Mouse (Mus musculus) liver, embryonic 15.5 days (tissue): Measurements from ENCODE around the gene Sprr2j-ps. TPM values are rescaled to one million over a fixed set of nuclear protein-coding genes. Genes with fewer than 3 reads are reported as not detected.

Experiments
- ATAC-seq: fragments of 200-750 bp; cut with Nextera tagmentation; 2 replicates; pipeline ENCODE4 v1.8.0; 2017; ENCODE audit warnings: moderate number of reproducible peaks, mild to moderate bottlenecking, moderate library complexity; ENCODE audit not compliant: insufficient read depth
- H3K27ac ChIP-seq: fragments of 300-500 bp; sonication (generic); replicated peaks from 2 replicates; pipeline ENCODE4 v1.5.1; 2015; ENCODE audit warnings: mild to moderate bottlenecking, inconsistent platforms
- H3K27me3 ChIP-seq: fragments of 300-500 bp; sonication (generic); 2 replicates; pipeline ENCODE4 v1.6.1; 2015; ENCODE audit warnings: mild to moderate bottlenecking, inconsistent platforms
- H3K36me3 ChIP-seq: fragments of 300-500 bp; sonication (generic); replicated peaks from 2 replicates; pipeline ENCODE4 v1.6.1; 2015; ENCODE audit warnings: moderate library complexity, mild to moderate bottlenecking, inconsistent platforms
- H3K4me1 ChIP-seq: fragments of 300-500 bp; sonication (generic); replicated peaks from 2 replicates; pipeline ENCODE4 v1.6.1; 2015; ENCODE audit warnings: inconsistent platforms
- H3K4me2 ChIP-seq: fragments of 300-500 bp; sonication (generic); 2 replicates; pipeline ENCODE4 v1.6.1; 2015; ENCODE audit warnings: moderate library complexity, mild to moderate bottlenecking, inconsistent platforms
- H3K4me3 ChIP-seq: fragments of 300-500 bp; sonication (generic); replicated peaks from 2 replicates; pipeline ENCODE4 v1.5.1; 2015; ENCODE audit warnings: mild to moderate bottlenecking, inconsistent platforms
- H3K9ac ChIP-seq: fragments of 300-500 bp; sonication (generic); 2 replicates; pipeline ENCODE4 v1.6.1; 2015; ENCODE audit warnings: moderate library complexity, mild to moderate bottlenecking, inconsistent platforms
- H3K9me3 ChIP-seq: fragments of 300-500 bp; sonication (generic); replicated peaks from 2 replicates; pipeline ENCODE4 v1.6.1; 2016; ENCODE audit warnings: inconsistent platforms
- polyA plus RNA-seq: library from polyadenylated mRNA; unstranded; fragments of >200 nt; fragmentation: Nextera tagmentation; extraction: Ambion mirVana; gene quantifications from 2 replicates; pipeline ENCODE4 v1.2.1, GENCODE M21; 2015

Gene Sprr2j-ps
- polyA plus RNA-seq, 1 experiment from 2014 or later = not detected

DNA sequence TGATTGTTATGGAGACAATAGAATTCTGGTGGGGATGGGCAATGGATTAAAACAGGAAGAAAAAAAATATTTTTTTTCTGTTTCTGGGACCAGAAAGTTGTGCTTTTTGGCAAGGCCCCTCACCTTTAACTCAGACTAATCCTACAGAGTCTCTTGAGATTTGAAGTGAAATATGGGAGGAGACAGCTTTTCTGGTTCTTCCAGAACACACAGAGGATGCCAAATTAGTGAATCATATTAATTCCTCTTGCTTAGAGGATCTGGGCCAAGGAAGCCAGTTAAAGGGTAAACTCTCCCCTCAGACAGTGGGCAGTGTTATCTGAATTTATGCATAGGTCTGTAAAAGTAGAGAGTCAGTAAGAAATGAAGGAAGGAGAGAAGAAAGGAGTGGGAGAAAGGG is 49.5 kb downstream of the Sprr2j-ps start:
- Histone ChIP-seq H3K4me3 (no peak overlapping the region), H3K36me3 (no peaks in the 10 kb centered on the region), H3K4me2 (no peak overlapping the region), H3K9ac (no peak overlapping the region), H3K27ac (no peak overlapping the region), H3K9me3 (no peaks in the 10 kb centered on the region), H3K4me1 (no peaks in the 10 kb centered on the region), H3K27me3 (no peaks in the 10 kb centered on the region)
- no peak for ATAC-seq

Other genes with a start within 250 kb of the Sprr2j-ps start
- not detected in 2 replicates for gene Sprr2a1, start 202.3 kb upstream of the Sprr2j-ps start, polyA plus RNA-seq
- 0.30 and 0.44 TPM in 2 replicates for gene Sprr2a2, start 202.2 kb upstream of the Sprr2j-ps start, polyA plus RNA-seq
- gene Sprr2a3, start 132.7 kb upstream of the Sprr2j-ps start, polyA plus RNA-seq = not detected in 2 replicates
- gene Sprr2b, start 101.5 kb upstream of the Sprr2j-ps start, polyA plus RNA-seq = not detected in 2 replicates
- gene Sprr2d, start 78.9 kb upstream of the Sprr2j-ps start, polyA plus RNA-seq = not detected in 2 replicates
- gene Sprr2e, start 65.9 kb upstream of the Sprr2j-ps start, polyA plus RNA-seq = not detected in 2 replicates
- not detected in 2 replicates for gene Sprr2f, start 52.9 kb upstream of the Sprr2j-ps start, polyA plus RNA-seq
- gene Sprr2h, start 32.4 kb upstream of the Sprr2j-ps start, polyA plus RNA-seq = not detected in 2 replicates
- gene Sprr2i, start 10.1 kb upstream of the Sprr2j-ps start, polyA plus RNA-seq = not detected in 2 replicates
- 2.1 and 6.5 TPM in 2 replicates for gene Gm9774, start 11.3 kb downstream of the Sprr2j-ps start, polyA plus RNA-seq
- not detected in 2 replicates for gene Sprr2k, start 14.5 kb downstream of the Sprr2j-ps start, polyA plus RNA-seq
- gene Sprr1b, start 20.7 kb downstream of the Sprr2j-ps start, polyA plus RNA-seq = not detected in 2 replicates
- gene Sprr3, start 40.6 kb downstream of the Sprr2j-ps start, polyA plus RNA-seq = not detected in 2 replicates
- 0.20 and 0.22 TPM in 2 replicates for gene Sprr1a, start 67.8 kb downstream of the Sprr2j-ps start, polyA plus RNA-seq
- not detected in 2 replicates for gene Sprr4, start 82.4 kb downstream of the Sprr2j-ps start, polyA plus RNA-seq
- gene 2310046K23Rik, start 116.4 kb downstream of the Sprr2j-ps start, polyA plus RNA-seq = not detected in 2 replicates
- gene Ivl, start 155.7 kb downstream of the Sprr2j-ps start, polyA plus RNA-seq = 0.08 TPM in 1 of 2 replicates, not detected in the other
- not detected in 2 replicates for gene Smcp, start 170.9 kb downstream of the Sprr2j-ps start, polyA plus RNA-seq
- gene 2210017I01Rik, start 189.4 kb downstream of the Sprr2j-ps start, polyA plus RNA-seq = not detected in 2 replicates
- 0.15 TPM in 1 of 2 replicates, not detected in the other for gene Lce6a, start 203.6 kb downstream of the Sprr2j-ps start, polyA plus RNA-seq
- not detected in 2 replicates for gene Lce1a1, start 230.2 kb downstream of the Sprr2j-ps start, polyA plus RNA-seq
- not detected in 2 replicates for gene Lce1b, start 238.8 kb downstream of the Sprr2j-ps start, polyA plus RNA-seq